Mouse (Mus musculus) bone marrow, adult 2 months (tissue): ENCODE measurements around the gene Comtd1. TPM values are rescaled to one million over a fixed set of nuclear protein-coding genes. Genes with fewer than 3 reads are reported as not detected.

Experiments
- H3K27ac ChIP-seq: fragments of 200-500 bp; 2 replicates; pipeline ENCODE4 v1.5.1; 2012; ENCODE audit warnings: low read depth, mild to moderate bottlenecking, control low read depth, inconsistent platforms, low read length; ENCODE audit not compliant: control insufficient read depth, poor library complexity, insufficient read depth
- H3K4me1 ChIP-seq: fragments of 200-500 bp; 2 replicates; pipeline ENCODE4 v1.6.1; 2011; ENCODE audit warnings: low read length; ENCODE audit not compliant: control insufficient read depth, insufficient read depth
- H3K4me3 ChIP-seq: fragments of 200-500 bp; replicated peaks from 2 replicates; pipeline ENCODE3; 2011; ENCODE audit warnings: mild to moderate bottlenecking, low read depth, low read length, control low read depth; ENCODE audit not compliant: control insufficient read depth
- CTCF ChIP-seq: fragments of 200-500 bp; IDR thresholded peaks from 2 replicates; pipeline ENCODE4 v1.5.1; 2011; ENCODE audit warnings: low read length, control low read depth; ENCODE audit not compliant: control insufficient read depth, insufficient read depth
- POLR2A ChIP-seq: fragments of 200-500 bp; IDR thresholded peaks from 2 replicates; pipeline ENCODE4 v1.6.1; 2011; ENCODE audit warnings: low read depth, mild to moderate bottlenecking, control low read depth, low read length, borderline replicate concordance; ENCODE audit not compliant: control insufficient read depth
- WGBS: fragments of 180-500 bp; shearing (Covaris S2); methylation state at CpG from one replicate; pipeline ENCODE4 v1.1.7; 2018; 5-methylcytosine and 5-hydroxymethylcytosine counted together
- polyA plus RNA-seq: library from polyadenylated mRNA; stranded (reverse); fragments of >200 nt; gene quantifications from 2 replicates; pipeline ENCODE4 v1.2.4, GENCODE M21; 2011; ENCODE audit warnings: low replicate concordance; ENCODE audit not compliant: missing spikeins, insufficient read depth, insufficient read length

Gene Comtd1
- polyA plus RNA-seq, 1 experiment = 45.0 TPM

DNA sequence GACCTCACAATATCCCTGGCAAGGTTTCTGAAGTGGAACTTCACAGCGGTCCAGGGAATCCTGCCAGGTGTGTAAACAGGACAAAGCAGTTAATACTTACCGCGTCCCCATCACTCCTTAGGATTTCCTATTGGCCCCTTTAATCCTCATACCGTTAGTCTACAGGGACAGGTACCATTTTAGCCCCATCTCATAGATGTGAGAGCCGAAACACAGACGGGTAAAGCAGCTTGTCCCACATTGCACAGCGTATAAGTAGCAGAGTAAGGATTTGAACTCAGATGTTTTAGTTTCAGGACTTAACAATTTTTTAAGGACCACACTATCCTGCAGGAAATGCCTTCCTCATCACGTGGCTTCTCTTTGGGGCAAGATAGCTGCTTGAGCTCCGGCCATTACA is 5.5 kb upstream of the Comtd1 start:
- WGBS = 59% methylated on average over 9 of the region's 9 CpGs
- peaks cover 2% of the 10 kb centered on the region; the same call in 1 of the 2 replicates for H3K4me1 ChIP-seq
- no peak overlapping the region for H3K4me3 ChIP-seq
- H3K27ac ChIP-seq = no peak overlapping the region
- TF ChIP-seq CTCF (no peak), POLR2A (no peak)

DNA sequence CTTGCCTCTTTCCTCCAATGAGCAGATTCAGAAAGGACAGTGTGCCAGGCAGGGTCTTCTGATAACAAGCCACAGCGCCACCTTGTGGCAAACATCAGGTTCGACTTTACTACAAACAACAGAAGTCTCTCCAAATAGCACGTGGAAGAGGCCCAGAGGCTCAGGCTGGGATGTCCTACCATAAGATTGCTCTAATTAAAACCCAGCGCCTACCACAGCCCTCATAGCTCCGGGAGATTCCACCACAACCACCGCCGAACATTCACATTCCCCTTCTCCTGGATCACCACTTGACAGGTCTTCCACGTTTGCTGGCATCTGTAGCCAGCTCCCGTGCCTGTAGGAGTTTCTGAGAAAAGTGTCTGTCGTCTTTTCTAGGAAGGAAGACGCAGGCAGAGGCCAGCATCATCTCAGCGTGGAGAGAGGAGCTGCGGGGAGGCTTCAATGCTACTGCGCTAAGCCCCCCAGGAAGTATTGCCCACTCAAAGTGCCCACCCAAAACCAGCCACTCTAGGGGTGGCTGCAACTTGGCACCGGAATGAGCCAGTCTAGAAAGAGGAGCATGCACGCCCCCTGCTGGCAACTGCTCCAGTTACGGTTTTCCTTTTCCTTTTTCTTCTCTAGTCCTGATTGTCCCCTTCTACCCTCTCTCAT is 4.8 kb upstream of the Comtd1 start:
- peaks cover 2% of the 10 kb centered on the region; the same call in 1 of the 2 replicates for H3K4me1 ChIP-seq
- H3K4me3 ChIP-seq = no peak overlapping the region
- TF ChIP-seq CTCF (peak; percentile 85), POLR2A (no peak)
- WGBS = 2% methylated on average over 17 of the region's 17 CpGs
- H3K27ac ChIP-seq = no peak overlapping the region

- Histone ChIP-seq H3K4me1 (peaks cover 2% of the 10 kb centered on the region; the same call in 1 of the 2 replicates), H3K4me3 (no peak overlapping the region), H3K27ac (peak overlapping the region; percentile 66)
- TF ChIP-seq POLR2A (no peak), CTCF (no peak)
- 35% methylated on average over 16 of the region's 16 CpGs for WGBS
Measured at GRCm38 (mm10) chr14:21851996-21852791, 3.4 kb upstream of the Comtd1 start.

DNA sequence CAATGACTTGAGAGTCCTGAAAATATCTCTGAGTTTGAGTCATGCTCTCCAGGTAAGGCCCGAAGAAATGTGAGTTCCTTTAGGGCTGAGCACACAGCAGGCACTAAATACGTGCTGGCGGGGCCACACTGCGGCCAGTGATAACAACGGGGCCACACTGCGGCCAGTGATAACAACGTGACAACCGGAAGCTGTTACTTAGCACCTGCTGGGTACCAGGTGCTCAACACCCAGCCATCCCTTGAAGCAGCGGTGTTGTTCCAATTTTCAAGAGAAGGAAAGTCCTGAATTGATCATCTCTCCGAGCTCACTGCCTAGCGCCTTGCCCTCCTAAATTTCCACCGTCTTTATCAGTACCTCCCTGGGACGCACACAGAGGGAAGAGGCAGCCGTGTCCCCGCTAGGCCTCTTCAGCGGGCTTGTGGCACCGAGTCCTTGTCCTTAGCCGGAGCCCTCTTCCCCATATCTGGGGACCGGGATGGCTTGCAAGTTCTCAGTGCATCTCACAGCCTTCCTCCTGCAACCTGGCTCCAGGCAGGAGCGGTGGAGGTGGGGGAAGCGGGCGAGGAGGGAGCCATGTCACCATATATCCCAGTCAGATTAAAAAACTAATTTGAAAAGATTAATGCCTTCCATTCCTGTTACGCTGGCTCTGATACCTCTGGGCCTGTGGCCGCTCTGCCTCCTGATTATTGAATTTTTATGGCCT is 1.8 kb upstream of the Comtd1 start:
- WGBS = 81% methylated on average over 24 of the region's 24 CpGs
- TF ChIP-seq POLR2A = no peak; the same call in 1 of the 2 replicates
- no peak for TF ChIP-seq CTCF
- H3K4me1 ChIP-seq = peaks cover 3% of the 10 kb centered on the region; the same call in 1 of the 2 replicates
- no peak overlapping the region for H3K4me3 ChIP-seq
- H3K27ac ChIP-seq = peak overlapping the region; percentile 16

- Histone ChIP-seq H3K4me3 (no peak overlapping the region), H3K4me1 (peaks cover 3% of the 10 kb centered on the region; the same call in 1 of the 2 replicates)
- 70% methylated on average over 13 of the region's 13 CpGs for WGBS
Measured at GRCm38 (mm10) chr14:21849524-21850418, 994 bp upstream of the Comtd1 start.

DNA sequence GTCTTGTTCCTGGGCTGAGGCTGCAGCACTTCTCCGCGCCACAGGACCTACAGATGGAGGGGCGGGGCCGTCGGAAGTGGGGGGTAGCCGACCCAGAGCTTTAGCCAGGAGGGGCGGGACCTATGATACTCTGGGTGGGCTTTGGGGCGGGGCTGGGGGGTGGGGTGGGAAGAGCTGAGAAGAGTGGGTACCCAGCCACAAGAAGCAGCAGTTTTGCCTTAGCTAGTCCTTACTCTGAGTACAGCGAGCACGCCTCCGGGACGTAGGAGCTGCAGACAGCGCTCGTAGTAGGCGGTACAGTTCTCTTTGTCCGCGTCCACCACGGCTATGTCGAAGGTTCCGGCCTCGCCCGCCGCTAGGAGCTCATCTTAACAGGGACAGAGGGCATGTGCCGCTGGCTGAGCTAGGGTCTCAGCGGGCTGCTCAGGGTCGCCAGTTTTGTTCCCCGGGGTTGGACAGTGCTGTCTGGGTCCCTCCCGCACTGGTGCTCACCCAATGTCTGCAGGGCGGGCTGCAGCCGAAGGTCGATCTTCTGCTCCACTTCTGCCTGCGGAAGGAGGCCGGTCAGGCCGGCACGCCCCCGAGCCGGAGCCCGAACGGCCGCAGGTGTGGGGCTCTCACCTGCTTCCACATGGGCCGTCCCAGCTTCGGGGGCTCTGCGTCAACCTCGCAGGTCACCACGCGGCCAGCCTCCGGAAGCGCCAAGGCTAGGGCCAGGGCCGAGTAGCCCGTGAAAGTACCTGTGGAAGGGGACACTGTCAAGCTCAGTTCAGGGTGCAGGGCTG is 1.2 kb downstream of the Comtd1 start:
- TF ChIP-seq CTCF (no peak), POLR2A (peak; percentile 47; the same call in 1 of the 2 replicates)
- peak overlapping the region; percentile 56 for H3K27ac ChIP-seq
- under 1% methylated on average over 50 of the region's 50 CpGs for WGBS
- peaks cover 2% of the 10 kb centered on the region; the same call in 1 of the 2 replicates for H3K4me1 ChIP-seq
- H3K4me3 ChIP-seq = peak overlapping the region; percentile 58

More at GRCm38 (mm10) chr14:21849524-21850418, 994 bp upstream of the Comtd1 start:
- H3K27ac ChIP-seq = peak overlapping the region; percentile 16
- TF ChIP-seq POLR2A = no peak
- TF ChIP-seq CTCF = no peak
